Mouse (Mus musculus) testis, adult 2 months (tissue): ENCODE results near the gene P3h1.

Experiments
- CTCF ChIP-seq: fragments of 200-500 bp; IDR thresholded peaks from 2 replicates; pipeline ENCODE4 v1.5.1; 2012; ENCODE audit warnings: low read depth, mild to moderate bottlenecking, inconsistent platforms, low read length, moderate library complexity; ENCODE audit not compliant: control insufficient read depth, insufficient read depth, insufficient replicate concordance
- POLR2A ChIP-seq: fragments of 200-500 bp; IDR thresholded peaks from 2 replicates; pipeline ENCODE4 v1.6.1; 2012; ENCODE audit warnings: low read depth, mild to moderate bottlenecking, inconsistent platforms, low read length, moderate library complexity; ENCODE audit not compliant: control insufficient read depth

DNA sequence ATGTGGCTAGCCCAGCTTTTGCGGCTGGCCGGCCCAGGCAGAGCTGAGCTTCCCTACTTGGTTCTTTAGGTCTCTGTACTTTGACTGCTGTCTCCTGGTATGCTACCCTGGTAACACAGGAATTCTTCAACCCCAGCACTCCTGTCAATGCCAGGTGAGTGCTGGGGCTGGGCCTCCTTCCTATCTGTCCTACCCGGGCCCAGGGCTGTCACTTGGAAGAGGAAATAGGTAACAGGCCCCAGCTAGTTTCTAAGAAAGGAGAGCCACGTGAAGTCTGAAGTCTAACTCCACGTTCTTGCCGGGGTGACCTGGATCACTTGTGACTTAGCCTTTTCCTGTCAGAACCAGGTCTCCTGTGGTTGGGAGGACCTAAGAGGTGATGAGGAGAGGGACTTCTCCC lies 24.4 kb downstream of the P3h1 start:
- TF ChIP-seq CTCF = no peak
- no peak for TF ChIP-seq POLR2A
